Mouse (Mus musculus) left cerebral cortex, postnatal 36 days (tissue): ENCODE data around the gene Gm14214. TPM values are rescaled to one million over a fixed set of nuclear protein-coding genes. Genes with fewer than 3 reads are reported as not detected.

Source experiments
- DNase-seq, 2 experiments: peaks; one replicate each; pipeline ENCODE4 v3.0.0; 2021 to 2022; ENCODE audit warnings: low spot score in 2 of 2, mixed read lengths in 1 of 2
- intact Hi-C: fragments of 180-260 bp; cut with DNase I; formaldehyde crosslinking; loops from one replicate; pipeline ENCODE4 v1.15.1; 2025
- total RNA-seq, 2 experiments: library from RNA; stranded (reverse); gene quantifications; 2 replicates each; pipeline ENCODE4 v1.2.3; 2021

Gm14214 gene
- total RNA-seq, 2 experiments from 2014 or later: not detected

DNA sequence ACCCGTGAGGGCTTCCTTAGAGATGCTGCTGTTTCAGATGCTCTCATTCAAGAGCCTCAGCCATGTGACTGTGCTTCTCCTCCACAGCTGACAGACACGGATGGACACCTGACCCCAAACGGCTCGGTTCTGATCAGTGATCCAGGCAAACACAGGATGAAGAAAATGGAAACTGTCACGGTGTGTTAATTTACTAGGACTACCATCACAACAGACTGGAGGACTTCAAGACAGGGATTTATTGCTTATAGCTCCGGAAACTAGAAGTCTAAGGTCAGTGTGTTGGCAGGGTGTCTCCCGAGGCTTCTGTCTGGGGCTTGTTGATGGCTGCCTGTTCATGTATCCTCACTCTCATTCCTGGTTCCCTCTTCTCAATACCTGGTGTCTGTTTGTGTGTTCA lies 34.4 kb downstream of the Gm14214 start:
- no peak for DNase-seq
- intact Hi-C loops: no loop called here

DNA sequence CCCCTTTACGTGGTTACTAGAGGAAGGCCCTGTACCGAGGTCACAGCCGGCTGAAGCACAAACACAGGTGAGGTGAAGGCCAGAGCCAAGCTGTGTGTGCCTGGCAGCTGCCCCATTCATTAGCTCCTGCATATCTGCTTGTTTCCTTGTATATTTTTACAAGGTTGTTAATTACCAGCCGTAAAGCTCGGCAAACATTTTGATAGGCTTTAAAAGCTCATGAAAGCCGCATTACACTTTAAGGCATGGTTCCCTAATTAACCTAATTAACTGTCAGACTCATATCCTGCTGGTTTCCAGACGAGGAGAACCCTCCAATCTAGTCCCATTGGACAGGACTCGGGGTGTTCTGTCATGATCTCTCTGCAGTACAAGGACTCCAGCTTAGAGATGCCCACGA lies 34.9 kb downstream of the Gm14214 start:
- intact Hi-C loops: no loop called here
- DNase-seq: no peak

DNA sequence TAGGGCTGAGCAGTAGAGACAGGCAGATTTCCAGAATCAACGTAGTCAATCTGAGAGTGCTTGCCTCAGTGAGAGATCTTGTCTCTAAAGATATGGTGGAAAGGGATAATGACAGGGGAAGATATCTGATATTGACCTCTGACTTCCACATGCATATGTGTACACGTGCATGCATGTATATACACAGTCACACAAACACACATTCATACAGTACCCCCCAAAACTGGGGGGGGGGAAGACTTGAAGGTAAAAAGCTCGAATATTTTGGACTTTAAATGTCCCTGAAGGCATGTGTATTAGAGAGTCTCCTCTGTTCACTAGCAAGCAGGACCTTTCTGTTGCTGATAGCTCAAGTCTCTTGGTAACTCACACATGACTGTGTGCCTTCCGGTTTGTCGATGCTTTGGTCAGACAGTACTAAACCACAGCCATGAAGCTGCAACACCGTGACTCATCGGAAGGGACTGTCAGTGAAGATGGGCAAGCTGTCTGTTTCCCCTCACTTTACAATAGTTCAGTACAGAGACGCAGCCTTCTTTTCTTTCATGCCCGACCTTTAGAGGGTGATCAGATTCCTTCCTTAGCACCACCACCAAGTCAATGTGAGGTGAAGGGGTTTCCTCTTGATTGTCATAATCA lies 37.2 kb downstream of the Gm14214 start:
- intact Hi-C loops: no loop called here
- DNase-seq: no peak

DNA sequence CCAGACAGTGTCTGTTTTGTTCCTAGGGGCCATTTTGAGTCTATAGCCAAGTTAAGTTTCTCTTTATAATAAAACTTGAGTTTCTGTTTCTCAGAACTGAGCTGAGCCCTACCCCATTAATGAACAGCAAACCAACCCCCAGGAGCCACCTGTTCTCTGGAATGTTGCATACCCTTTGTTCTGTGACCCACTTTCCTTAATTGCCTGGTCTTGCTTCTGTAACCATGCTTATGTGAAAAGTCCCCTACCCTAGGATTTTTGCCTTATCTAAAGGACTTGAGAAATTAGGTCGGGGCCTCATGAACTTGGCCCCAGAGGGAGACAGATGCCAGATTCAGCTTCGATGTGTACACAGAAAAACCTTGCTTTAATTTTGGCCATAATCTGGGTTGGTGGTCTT lies 37.9 kb downstream of the Gm14214 start:
- intact Hi-C loops: no loop called here
- no peak for DNase-seq

DNA sequence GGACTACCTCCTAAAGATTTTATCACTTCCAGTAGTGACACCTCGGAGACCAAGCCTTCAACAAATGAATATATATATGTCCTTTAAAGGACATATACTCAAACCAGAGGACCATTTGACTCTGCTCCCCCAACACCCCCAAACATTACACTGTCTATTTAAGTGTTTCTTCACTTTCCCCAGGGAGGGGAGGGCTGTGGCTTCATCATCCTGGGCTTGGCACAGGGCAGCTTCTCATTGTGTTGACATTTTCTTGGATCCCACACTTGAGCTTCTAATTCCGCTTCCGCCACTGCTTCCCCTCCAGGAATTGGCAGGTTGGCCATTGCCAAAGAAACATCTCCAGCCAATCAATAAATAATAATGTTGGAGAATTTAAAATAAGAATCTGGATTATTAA lies 39.0 kb downstream of the Gm14214 start:
- DNase-seq: no peak
- intact Hi-C loops: no loop called here

DNA sequence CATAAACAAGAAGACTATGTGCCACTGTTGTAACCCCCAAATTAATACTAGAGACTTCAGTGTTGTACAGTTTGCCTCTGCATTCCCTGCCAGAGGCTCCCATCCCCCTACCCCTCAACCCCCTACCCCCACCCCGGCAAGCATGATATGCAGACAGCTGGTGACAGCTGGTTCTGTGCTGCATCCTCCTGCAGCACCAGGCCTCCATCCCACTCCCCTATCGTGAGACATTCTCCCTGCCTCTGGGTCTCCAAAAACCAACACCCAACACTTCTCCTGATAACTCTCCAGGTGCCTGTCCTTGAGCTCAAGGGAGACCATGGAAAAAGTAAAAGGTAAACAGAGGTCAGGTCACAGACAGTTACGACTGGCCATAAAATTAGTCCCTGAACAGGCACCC lies 40.1 kb downstream of the Gm14214 start:
- intact Hi-C loops: no loop called here
- no peak for DNase-seq

DNA sequence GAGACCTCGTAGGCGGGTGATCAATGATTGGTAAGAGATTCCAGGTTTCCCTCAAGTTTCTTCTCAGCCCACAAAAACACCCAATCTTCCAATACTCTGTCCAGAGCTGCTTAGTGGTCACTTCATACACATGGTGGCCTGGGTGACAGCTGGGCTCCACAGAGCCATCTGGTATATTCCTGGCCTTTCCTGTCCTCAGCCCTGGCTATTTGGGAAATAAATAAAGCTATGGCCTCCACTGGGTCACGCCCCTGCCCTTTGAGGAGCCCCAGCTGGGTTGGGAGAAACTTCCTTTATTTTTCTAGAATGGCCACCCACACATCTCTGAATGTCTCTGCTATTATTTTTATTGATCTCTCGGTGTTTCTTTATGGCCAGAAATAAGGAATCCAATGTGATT lies 46.4 kb downstream of the Gm14214 start:
- intact Hi-C loops: no loop called here
- no peak for DNase-seq

DNA sequence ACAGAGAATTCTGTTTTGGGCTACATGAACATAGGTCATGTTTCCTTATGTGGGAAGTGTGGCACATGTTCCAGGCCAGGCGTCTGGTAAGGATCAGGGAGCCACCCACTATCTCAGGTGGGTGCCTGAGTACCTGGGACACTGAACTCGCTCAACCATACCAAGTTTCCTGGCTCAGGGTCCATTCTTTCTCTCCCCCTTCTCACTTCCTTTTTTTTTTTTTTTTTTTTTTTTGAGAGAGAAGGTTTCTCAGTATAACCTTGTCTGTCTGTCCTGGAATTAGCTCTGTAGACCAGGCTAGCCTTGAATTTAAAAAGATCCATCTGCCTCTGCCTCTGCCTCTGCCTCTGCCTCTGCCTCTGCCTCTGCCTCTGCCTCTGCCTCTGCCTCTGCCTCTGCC lies 49.5 kb downstream of the Gm14214 start:
- intact Hi-C loops: no loop called here
- DNase-seq: no peak

Other genes starting within 250 kb of the Gm14214 start
- 1 to 10 TPM in 1 of 2 experiments, under 1 TPM in 1; 0.49 to 1.2 TPM for gene 1700003F12Rik, start 222.9 kb downstream of the Gm14214 start, total RNA-seq
- not detected for gene Actl10, start 218.3 kb downstream of the Gm14214 start, total RNA-seq
- gene Necab3, start 211.1 kb downstream of the Gm14214 start, total RNA-seq: 10 to 100 TPM; 88.7 to 95.3 TPM
- gene E2f1, start 200.1 kb downstream of the Gm14214 start, total RNA-seq: 10 to 100 TPM; 10.2 to 14.6 TPM
- 10 to 100 TPM; 12.4 to 13.9 TPM for gene Pxmp4, start 166.3 kb downstream of the Gm14214 start, total RNA-seq
- 10 to 100 TPM; 11.8 to 12.9 TPM for gene Zfp341, start 156.7 kb downstream of the Gm14214 start, total RNA-seq
- not detected for gene 4930519P11Rik, start 156.6 kb downstream of the Gm14214 start, total RNA-seq
- gene Chmp4b, start 118.3 kb downstream of the Gm14214 start, total RNA-seq: 100 to 1,000 TPM; 202 to 234 TPM
- gene Raly, start 21.1 kb upstream of the Gm14214 start, total RNA-seq: 100 to 1,000 TPM in 1 of 2 experiments, 10 to 100 TPM in 1; 99.7 to 112 TPM
- not detected for gene a, start 21.4 kb upstream of the Gm14214 start, total RNA-seq
- 10 to 100 TPM; 45.5 to 49.9 TPM for gene Eif2s2, start 122.9 kb upstream of the Gm14214 start, total RNA-seq
- gene Gm14226, start 248.2 kb upstream of the Gm14214 start, total RNA-seq: under 1 TPM; 0.10 to 0.11 TPM